Mouse (Mus musculus) cerebellum, postnatal 10 days (tissue): ENCODE results near the gene Cd80.
A peak's percentile ranks its signal among the peaks of the same experiment; 100 is the strongest.

Source experiments
- DNase-seq, 2 experiments: peaks; one replicate each; pipeline ENCODE4 v3.0.0; 2021; ENCODE audit warnings: mixed read lengths in 2 of 2

Cd80 gene

GRCm38 (mm10) chr16:38536544-38537146 lies 81.3 kb downstream of the Cd80 start:
- peak; percentile 81 to 84 for DNase-seq

GRCm38 (mm10) chr16:38538716-38539380 lies 83.5 kb downstream of the Cd80 start:
- no peak for DNase-seq
